Mouse (Mus musculus) liver, postnatal 0 days (tissue): ENCODE measurements around the gene Sec24c. TPM values are rescaled to one million over a fixed set of nuclear protein-coding genes. Genes with fewer than 3 reads are reported as not detected.

Experiments used
- ATAC-seq: fragments of 200-750 bp; cut with Nextera tagmentation; 2 replicates; pipeline ENCODE4 v1.8.0; 2017; ENCODE audit warnings: mild to moderate bottlenecking, moderate library complexity
- DNase-seq: peaks from one replicate; pipeline ENCODE4 v3.0.0-alpha.2; 2016
- H3K27ac ChIP-seq: fragments of 300-500 bp; sonication (generic); 2 replicates; pipeline ENCODE4 v1.5.1; 2014; ENCODE audit warnings: antibody characterized with exemption, moderate library complexity, mild to moderate bottlenecking, low read depth
- H3K27me3 ChIP-seq: fragments of 300-500 bp; sonication (generic); 2 replicates; pipeline ENCODE4 v1.6.1; 2014; ENCODE audit warnings: low read length, control low read depth, mixed read lengths; ENCODE audit not compliant: insufficient read depth
- H3K36me3 ChIP-seq: fragments of 300-500 bp; sonication (generic); replicated peaks from 2 replicates; pipeline ENCODE4 v1.6.1; 2014; ENCODE audit warnings: mild to moderate bottlenecking, control low read depth, low read length, moderate library complexity, mixed read lengths; ENCODE audit not compliant: insufficient read depth
- H3K4me1 ChIP-seq: fragments of 300-500 bp; sonication (generic); 2 replicates; pipeline ENCODE4 v1.6.1; 2014; ENCODE audit warnings: antibody characterized with exemption, mild to moderate bottlenecking, control low read depth; ENCODE audit not compliant: insufficient read depth
- H3K4me2 ChIP-seq: fragments of 300-500 bp; sonication (generic); 2 replicates; pipeline ENCODE4 v1.6.1; 2014; ENCODE audit warnings: low read depth, mild to moderate bottlenecking, low read length, moderate library complexity, mixed read lengths
- H3K4me3 ChIP-seq: fragments of 300-500 bp; sonication (generic); 2 replicates; pipeline ENCODE4 v1.5.1; 2014; ENCODE audit warnings: low read depth, low read length
- H3K9ac ChIP-seq: fragments of 300-500 bp; sonication (generic); replicated peaks from 2 replicates; pipeline ENCODE4 v1.6.1; 2014; ENCODE audit warnings: mild to moderate bottlenecking, moderate library complexity
- H3K9me3 ChIP-seq: fragments of 300-500 bp; sonication (generic); 2 replicates; pipeline ENCODE4 v1.6.1; 2016; ENCODE audit warnings: mild to moderate bottlenecking, control low read depth, low read length, mixed read lengths
- CTCF ChIP-seq: sonication (generic); IDR thresholded peaks from 2 replicates; pipeline ENCODE4 v1.5.1; 2016; ENCODE audit warnings: antibody characterized with exemption, low read depth
- EP300 ChIP-seq: IDR thresholded peaks from 2 replicates; pipeline ENCODE4 v1.6.1; 2016; ENCODE audit warnings: antibody characterized with exemption, low read depth, mild to moderate bottlenecking
- WGBS: fragments of 180-500 bp; shearing (Covaris S2); extraction: QIAGEN DNeasy Blood & Tissue Kit; methylation state at CpG from one replicate; pipeline ENCODE4 v1.1.7; 2014; ENCODE audit not compliant: insufficient replicate concordance; 5-methylcytosine and 5-hydroxymethylcytosine counted together
- polyA plus RNA-seq: library from polyadenylated mRNA; unstranded; fragments of >200 nt; fragmentation: Nextera tagmentation; extraction: Ambion mirVana; gene quantifications from 2 replicates; pipeline ENCODE4 v1.2.1, GENCODE M21; 2015

The Sec24c gene
- polyA plus RNA-seq, 1 experiment from 2014 or later = 31.3 TPM

DNA sequence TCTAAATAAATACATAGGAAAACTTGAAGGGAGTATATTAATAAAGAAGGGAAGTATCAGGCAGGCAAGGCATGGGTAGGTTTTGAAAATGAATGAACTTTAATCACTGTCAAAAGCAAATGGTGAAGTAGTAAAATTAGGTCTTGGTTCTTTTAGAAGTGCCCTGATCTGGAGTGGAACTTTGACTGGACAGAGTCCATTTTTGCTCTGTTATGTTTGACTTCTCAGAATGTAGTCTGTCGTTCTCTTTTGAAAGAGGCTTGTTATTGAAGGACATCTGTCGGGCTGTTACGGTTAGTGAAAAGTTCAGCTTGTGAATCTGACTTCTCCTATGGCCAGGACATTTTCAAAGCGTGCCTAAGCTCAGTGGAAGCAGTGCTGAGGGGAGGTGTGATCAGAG lies 3.8 kb downstream of the Sec24c start:
- H3K9me3 ChIP-seq = no peaks in the 10 kb centered on the region
- no peaks in the 10 kb centered on the region for H3K27me3 ChIP-seq
- no peak overlapping the region for H3K4me3 ChIP-seq
- no peak for DNase-seq
- peak overlapping the region; percentile 66 for H3K27ac ChIP-seq
- TF ChIP-seq CTCF (no peak), EP300 (no peak)
- 72% methylated on average over 4 of the region's 4 CpGs for WGBS
- peaks cover 60% of the 10 kb centered on the region for H3K36me3 ChIP-seq
- ATAC-seq = no peak
- H3K4me1 ChIP-seq = peaks cover 24% of the 10 kb centered on the region
- H3K4me2 ChIP-seq = no peak overlapping the region
- no peak overlapping the region for H3K9ac ChIP-seq

DNA sequence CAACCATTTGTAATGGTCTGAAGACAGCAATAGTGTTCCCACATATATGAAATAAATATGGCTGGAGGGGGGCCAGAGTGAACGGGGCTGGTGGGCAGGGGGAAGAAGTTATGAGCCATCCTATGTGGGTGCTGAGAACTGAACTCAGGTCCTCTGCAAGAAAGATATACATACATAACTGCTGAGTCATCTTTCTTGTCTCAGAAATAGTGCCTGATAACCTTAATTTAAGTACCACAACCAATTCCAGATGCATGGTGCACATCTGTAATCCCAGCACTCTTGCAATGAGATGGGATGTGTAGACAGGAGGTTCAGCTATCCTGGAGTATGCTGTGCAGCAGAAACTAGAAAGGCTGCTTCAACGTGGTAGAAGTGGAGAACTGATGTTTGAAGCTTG lies 7.6 kb downstream of the Sec24c start:
- Histone ChIP-seq H3K36me3 (peaks cover 87% of the 10 kb centered on the region), H3K4me3 (no peak overlapping the region), H3K9ac (no peak overlapping the region), H3K9me3 (no peaks in the 10 kb centered on the region), H3K27me3 (no peaks in the 10 kb centered on the region), H3K4me1 (peaks cover 10% of the 10 kb centered on the region; the same call in 1 of the 2 replicates), H3K4me2 (no peak overlapping the region), H3K27ac (peak overlapping the region; percentile 57; the same call in 1 of the 2 replicates)
- ATAC-seq (no peak), DNase-seq (no peak)
- no peak for TF ChIP-seq CTCF
- TF ChIP-seq EP300 = no peak
- WGBS = 70% methylated on average over 2 of the region's 2 CpGs

DNA sequence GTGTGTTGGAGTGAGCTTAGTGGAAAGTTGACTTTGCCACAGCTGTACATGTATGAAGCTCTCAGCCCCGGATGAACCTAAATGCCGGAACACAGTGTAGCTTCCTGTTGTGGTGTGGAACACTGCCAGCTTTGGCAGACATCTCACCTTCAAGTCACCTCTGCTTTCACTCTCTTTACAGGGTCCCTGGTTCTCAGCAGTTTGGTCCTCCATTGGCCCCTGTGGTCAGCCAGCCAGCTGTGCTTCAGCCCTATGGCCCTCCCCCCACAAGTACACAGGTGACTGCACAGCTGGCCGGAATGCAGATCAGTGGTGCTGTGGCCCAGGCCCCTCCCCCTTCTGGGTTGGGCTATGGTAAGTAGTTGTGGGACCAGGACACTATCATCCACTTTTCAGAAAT lies 8.4 kb downstream of the Sec24c start:
- peak; percentile 81 for ATAC-seq

DNA sequence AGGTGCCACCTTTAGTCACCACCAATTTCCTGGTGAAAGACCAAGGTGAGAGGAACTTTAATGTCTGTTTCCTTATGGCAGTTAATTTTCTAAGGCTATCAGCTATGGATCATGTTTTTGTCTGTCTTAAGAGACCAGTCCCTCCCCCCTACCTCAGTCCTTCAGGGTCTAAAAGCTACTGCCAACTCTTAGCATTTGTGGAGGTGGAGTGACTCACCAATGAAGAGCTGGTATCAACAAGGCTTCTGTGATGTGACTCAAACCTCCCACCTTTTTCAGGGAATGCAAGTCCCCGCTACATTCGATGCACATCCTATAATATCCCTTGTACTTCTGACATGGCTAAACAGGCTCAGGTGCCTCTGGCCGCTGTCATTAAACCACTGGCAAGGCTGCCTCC lies 12.5 kb downstream of the Sec24c start:
- no peak for DNase-seq
- no peaks in the 10 kb centered on the region for H3K9me3 ChIP-seq
- H3K27me3 ChIP-seq = no peaks in the 10 kb centered on the region
- no peak for ATAC-seq
- 90% methylated on average over 3 of the region's 3 CpGs for WGBS
- H3K9ac ChIP-seq = no peak overlapping the region
- H3K36me3 ChIP-seq = peaks cover 96% of the 10 kb centered on the region
- no peak for TF ChIP-seq EP300
- H3K4me1 ChIP-seq = peaks cover 7% of the 10 kb centered on the region; the same call in 1 of the 2 replicates
- H3K27ac ChIP-seq = no peak overlapping the region
- H3K4me3 ChIP-seq = no peak overlapping the region
- H3K4me2 ChIP-seq = no peak overlapping the region

More for the DNA sequence above, 8.4 kb downstream of the Sec24c start:
- Histone ChIP-seq H3K36me3 (peaks cover 87% of the 10 kb centered on the region), H3K4me1 (peaks cover 10% of the 10 kb centered on the region; the same call in 1 of the 2 replicates), H3K27me3 (no peaks in the 10 kb centered on the region), H3K27ac (peak overlapping the region; percentile 57; the same call in 1 of the 2 replicates), H3K4me2 (no peak overlapping the region), H3K4me3 (no peak overlapping the region), H3K9me3 (no peaks in the 10 kb centered on the region), H3K9ac (no peak overlapping the region)
- DNase-seq = peak; percentile 47
- 39% methylated on average over 3 of the region's 3 CpGs for WGBS
- TF ChIP-seq EP300 (no peak), CTCF (no peak)

DNA sequence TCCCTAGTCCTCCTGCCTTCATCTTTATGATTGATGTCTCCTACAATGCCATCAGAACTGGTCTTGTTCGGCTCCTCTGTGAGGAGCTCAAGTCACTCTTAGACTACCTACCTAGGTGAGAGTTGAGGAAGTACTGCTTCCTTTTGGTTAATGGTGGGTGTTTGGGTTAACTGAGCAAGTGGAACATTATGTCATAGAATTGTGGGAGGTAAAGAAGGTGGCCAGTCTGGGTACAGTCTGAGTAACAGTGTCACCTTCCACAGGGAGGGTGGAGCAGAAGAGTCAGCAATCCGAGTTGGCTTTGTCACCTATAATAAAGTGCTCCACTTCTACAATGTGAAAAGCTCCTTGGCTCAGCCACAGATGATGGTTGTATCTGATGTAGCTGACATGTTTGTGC lies 14.9 kb downstream of the Sec24c start:
- no peak for DNase-seq
- Histone ChIP-seq H3K4me1 (peaks cover 3% of the 10 kb centered on the region; the same call in 1 of the 2 replicates), H3K27me3 (no peaks in the 10 kb centered on the region), H3K4me3 (no peak overlapping the region), H3K9me3 (no peaks in the 10 kb centered on the region), H3K9ac (no peak overlapping the region), H3K4me2 (no peak overlapping the region), H3K27ac (no peak overlapping the region), H3K36me3 (peaks cover 95% of the 10 kb centered on the region)
- no peak for TF ChIP-seq CTCF
- TF ChIP-seq EP300 = no peak
- ATAC-seq = no peak
- 89% methylated on average over 2 of the region's 2 CpGs for WGBS

DNA sequence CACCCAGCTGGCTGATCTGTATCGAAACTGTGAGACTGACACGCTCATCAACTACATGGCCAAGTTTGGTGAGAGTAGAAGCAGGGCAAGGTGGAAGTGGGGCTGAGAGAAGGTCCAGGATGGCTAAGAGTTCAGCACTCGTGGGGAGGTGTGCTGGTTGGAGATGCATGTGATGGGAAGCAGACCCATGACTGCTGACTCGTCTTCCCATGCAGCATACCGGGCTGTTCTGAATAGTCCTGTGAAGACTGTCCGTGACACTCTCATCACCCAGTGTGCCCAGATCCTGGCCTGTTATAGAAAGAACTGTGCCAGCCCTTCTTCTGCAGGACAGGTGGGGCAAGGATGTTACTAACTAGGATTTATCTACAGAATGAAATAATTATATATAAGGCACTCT lies 17.7 kb downstream of the Sec24c start:
- H3K9ac ChIP-seq = no peak overlapping the region
- peaks cover 22% of the 10 kb centered on the region for H3K4me1 ChIP-seq
- no peaks in the 10 kb centered on the region for H3K9me3 ChIP-seq
- no peak overlapping the region for H3K4me3 ChIP-seq
- no peak for ATAC-seq
- no peaks in the 10 kb centered on the region for H3K27me3 ChIP-seq
- H3K36me3 ChIP-seq = peaks cover 71% of the 10 kb centered on the region
- H3K4me2 ChIP-seq = no peak overlapping the region
- no peak for TF ChIP-seq EP300
- no peak for TF ChIP-seq CTCF
- no peak for DNase-seq
- no peak overlapping the region for H3K27ac ChIP-seq
- 83% methylated on average over 6 of the region's 6 CpGs for WGBS
